Mouse (Mus musculus) spleen, adult 12 weeks (tissue): ENCODE measurements around the gene Tmem109.

Source experiments
- DNase-seq: peaks from one replicate; pipeline ENCODE4 v3.0.0; 2022; ENCODE audit warnings: low spot score

Gene Tmem109

DNA sequence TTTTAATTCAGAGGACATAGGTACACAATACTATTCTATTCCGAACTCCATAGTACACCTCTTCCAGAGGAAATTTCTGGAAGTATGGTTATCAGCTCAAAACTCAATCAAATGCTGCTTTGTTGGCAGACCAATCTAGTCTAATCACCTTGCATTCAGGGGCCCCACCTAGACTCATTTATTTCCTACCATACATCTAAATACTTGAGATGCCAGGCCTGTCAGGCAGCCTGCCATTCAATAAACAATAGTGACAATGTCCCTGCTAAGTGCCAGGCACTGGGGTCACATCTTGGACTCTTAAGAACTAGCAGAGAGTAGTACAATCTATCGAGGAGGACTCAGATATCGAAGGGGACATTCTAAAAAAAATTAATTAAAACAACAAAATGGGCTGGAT, 10.4 kb upstream of the Tmem109 start:
- DNase-seq: no peak

DNA sequence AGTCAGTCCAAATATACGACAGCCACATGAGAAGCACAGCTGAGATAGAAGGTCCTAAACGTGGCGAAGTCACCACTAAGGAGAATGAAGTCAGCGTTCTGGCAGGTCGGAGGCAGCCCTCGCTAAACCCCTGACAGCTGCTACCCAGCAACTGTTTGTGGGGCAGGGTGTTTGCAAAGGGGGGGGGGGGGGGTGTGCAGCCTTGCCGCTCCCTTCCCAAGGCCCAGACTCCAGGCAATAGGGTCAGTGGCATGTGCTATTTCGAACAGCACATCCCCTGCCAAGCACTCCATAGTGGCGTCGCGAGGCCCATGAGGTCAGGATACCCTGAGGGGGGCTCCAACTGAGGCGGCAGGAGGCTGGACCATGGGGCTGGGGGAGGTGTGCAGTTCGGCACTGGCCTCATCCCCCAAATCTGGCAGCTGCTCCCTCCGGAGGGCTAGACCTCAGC, 801 bp downstream of the Tmem109 start:
- DNase-seq: no peak

DNA sequence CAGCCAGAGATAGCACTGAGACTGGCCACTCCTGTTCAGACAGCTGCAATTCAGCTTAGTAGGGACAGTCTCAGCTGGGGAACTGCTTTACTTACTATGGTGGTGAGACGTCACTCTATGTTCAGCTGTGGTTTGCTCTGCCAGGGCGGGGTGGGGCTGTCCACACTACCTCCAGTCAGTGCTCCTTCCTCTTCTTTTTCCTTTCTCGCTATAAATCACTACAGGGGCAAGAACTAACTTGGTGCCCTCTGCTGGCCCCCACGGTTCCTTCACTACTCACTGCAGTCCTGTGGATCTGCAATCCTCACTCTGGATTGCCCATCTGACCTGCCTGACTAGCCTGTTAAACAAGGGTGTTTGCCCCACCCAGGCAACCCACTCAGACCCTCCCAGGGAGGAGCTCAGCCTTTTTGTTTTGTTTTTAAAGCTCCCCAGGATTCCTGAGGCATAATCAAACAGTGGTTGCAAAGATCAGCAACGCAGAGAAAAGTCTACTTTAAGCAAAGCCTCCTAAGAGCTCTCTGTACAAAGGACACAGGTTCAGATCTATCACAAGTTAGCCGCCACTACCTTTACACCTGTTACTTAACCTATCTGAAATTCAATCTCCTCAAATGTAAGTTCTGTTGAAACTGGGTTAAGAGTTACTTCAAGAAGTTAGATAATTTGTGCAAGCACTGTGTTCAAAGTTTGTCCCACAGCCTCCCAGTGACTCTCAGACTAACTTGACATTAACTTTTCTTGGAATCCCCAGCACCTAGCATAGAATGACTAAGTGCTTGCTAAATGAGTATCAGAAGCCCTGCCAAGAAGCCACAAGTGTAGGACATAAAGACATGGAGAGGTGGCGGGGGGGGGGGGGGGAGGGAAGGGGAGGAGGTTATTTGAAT, 1.5 kb downstream of the Tmem109 start:
- peak; percentile 46 for DNase-seq

DNA sequence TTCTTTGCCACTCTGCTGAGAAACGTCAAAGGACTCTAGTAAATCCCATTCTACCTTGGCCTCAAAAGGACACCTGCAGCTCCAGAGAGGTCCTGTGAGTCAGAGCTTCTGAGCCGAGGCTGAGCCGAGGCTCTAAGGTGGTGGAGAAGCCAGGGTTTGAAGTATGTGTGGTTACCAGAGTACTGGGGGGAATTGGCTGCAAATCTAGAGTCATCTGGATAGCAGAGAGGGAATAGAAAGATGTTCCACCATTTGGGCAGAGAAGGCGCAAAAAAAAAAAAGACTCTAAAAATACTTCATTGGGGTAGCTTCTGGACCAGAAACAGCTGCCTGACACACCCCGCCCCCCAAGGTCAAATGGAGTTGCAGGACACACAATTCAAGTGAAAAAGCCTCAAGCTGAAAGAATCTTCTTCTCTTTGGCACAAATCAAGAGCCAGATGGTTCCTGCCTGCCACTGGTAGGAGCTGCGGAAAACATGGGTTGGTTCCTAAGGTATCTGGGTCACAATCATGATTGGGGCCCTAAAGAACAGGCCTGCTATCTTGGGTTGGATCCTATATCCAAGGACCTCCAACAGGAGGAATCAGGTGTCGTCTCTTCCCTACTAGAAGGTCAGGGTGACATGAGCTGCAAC, 3.5 kb downstream of the Tmem109 start:
- no peak for DNase-seq

DNA sequence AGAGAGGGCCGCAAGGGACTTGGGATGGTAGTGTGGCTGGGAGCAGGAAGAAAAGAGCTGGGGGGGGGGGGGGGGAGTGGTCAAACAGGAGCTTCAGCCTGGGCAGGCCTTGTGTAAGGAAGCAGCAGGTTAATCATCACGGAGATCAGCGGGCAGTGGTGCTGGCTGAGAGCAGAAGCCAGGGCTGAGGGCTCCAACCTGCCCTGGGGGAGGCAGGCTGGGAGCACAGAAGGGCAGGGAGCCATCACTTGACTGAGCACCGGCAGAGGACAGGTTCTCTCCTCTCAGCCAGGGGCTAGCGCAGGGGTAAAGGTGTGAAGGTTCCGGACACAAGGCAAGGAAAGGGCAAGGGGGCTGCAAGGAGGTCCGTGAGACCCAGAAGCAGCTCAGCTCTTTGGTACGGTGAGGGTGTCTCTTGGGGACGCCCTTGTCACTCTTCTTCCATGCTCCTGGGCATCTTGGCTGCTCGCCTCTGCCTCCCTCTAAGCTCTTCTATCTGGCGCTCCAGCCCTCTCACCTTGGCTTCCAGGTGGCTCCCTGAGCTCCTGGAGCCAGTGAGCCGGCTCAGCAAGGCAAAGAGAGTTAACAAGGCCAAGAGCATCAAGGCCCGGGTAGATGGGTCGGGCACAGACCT, 10.4 kb downstream of the Tmem109 start:
- DNase-seq: no peak

DNA sequence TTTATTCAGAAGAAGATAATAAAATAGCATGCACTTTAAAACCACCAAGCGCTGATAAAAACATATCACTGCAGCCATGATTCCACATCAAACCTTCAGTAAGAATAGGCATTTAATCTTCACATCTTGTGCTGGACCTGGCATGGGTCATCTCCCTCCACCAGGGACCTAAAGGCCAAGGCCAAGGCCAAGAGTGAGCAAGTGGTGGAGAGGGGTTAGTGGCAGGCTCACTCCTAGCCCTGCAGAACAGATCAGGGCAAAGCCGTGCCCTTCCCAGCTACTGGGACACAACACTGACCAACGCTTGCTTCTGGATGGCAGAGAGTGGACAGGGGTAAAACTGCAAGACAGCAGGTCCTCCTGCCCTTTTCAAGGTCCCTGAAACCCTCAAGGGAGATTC, 11.1 kb downstream of the Tmem109 start:
- DNase-seq: no peak

DNA sequence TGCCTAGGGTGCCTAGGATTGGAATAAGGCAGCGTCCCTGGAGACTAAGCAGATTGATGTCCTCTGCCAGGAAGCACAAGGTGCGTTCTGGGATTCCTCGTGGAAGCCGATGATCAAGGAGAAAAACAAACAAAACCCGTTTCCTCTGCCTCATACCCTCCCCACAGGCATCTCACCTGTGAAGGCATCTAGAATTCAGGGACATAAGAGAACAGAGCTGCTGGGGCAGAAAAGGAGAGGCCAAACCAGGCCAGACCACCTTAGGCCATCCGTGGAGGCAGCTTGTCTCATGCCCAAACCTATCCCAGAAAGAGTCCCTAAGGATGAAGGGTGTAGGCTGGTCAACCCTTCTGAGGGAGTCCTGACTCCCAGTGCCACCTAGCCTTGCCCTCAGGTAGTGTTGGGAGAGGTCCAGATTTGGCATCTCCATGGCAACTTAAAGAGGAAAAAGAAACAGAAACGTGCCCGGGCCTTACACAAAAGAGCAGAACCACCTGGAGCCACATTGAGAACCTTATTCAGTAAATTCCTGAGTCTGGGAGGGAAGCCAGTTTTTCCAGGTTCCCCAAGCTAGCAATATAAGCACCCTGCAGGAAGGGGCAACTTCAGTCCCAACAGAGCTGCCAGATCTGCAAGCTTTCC, 11.8 kb downstream of the Tmem109 start, which contains the start of gene Tmem132a:
Tmem132a (minus strand) TSS at position 55 of the 642 bp plus-strand sequence.
- DNase-seq: no peak

DNA sequence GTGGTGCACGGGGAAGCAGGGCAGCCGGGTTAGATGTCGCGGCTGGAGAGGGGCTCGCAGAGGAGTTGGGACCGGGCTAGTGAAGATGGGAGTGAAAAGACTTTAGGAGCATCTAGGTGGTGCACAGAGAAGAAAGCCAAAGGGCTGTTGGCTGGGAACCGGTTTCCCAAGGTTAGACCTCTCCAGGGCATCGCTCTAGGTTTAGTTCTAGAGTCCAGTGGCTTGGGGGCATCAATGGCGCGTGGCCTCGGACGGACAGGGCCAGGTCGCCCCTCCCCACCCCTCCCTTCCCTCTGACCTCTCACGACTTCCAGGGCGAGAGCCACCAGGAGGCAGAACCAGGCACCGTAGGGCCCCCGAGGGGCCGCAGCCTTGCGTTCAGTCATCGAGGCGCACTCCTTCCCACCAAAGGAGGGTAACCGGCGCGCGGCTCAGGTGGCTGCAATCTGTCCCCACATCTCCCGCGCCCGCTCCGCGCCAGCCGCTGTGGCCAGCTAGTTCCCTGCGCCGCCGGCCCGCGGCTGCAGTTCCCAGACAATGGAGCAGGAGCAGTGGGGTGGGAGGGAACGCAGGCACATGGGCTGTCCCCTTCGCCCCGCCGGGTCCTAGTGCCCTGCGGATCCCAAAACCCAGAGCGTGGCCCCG, 12.4 kb downstream of the Tmem109 start:
- DNase-seq: no peak

DNA sequence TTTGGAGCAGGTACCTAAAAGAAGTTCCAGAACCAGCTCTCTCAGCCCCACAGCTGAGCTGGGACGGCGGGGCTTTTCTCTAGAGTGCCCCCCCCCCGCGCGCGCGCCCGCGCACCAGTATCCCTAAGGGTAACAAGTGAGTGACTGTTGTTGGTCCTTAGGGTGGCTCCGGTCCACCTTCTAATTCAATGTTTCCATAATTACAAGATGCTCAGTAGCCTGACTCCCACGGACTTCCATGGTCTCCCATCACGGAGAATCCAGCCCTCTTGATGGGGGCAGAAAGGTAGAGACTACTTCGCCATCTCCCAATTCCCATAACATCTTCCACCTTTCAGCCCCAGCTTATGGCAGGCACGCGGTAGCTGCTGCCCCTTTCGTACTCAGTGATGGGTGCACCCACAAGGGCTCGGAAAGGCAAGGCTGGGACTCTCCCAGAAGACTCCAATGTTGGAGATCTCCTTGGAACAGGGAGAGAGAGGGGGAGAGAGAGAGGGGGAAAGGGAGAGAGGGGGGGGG, 13.1 kb downstream of the Tmem109 start:
- no peak for DNase-seq

DNA sequence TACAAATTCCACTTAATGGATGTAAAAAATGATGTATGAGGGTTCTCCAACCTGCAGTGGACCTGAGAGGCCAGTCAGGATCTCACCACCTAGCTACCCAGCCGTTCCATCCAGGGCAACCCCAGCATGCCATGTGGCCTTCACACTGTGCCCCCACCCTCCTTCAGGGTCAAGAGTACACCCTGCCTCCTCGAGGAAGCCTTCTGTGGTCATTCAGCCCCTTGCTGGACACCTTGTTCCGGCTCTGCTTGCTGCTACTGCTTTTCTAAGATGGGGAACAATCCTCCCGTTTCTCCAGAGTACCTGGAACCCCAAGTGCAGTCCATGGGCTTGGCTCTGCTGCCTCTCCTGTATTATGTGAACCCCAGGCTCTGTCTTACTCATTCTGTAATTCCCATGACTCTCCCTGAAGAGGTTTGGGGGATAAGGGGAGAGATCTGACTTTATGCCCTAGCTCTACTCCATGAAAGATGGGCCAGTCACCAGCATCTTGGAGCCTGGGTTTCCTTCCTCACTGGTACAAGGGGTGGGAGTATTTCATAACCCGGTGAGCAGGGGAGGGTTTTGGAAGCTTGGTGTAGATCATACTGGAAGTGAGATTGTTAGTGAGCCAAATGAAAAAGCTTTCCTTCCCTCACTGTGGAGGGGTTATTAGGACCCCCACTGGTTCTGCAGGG, 13.7 kb downstream of the Tmem109 start:
- DNase-seq: no peak

DNA sequence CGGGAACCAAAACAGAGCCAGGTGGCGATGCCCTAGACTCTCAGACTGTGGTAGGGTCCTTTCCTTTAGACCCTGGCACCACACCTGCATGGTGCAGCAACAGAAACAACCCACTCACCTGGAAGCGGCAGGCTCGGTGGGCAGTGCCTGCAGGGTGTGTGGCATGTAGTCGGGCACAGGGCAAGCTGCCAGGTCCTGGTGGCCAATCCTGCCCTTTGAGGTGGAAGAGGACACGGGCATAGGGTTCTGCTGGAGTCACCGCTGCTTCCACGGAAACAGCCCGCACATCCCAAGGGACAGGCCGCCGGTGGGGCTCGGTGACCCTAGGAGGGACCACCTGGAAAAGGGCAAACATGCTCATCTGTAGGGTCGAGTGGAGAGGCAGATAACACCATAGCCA, 15.4 kb downstream of the Tmem109 start:
- no peak for DNase-seq

DNA sequence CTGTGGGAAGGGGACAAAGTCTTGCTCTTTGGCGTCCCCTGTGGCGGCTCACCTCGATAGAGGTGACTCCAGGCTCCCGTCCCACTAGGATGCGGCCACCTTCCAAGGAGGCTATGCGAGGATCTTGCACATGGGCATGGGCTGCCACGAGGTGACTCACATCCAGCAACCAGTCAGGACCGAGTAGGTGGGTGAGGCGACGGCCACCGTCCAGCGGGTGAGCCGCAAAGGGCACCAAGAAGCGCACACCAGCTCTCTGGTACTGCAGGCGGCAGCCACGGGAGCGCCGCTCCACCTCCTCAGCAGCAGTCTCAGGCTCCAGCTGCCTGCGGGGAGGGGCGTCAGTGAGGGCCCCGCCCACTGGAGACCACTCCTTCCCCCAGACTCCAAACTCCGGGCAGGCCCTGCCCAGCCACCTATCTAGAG, 21.7 kb downstream of the Tmem109 start:
- no peak for DNase-seq

DNA sequence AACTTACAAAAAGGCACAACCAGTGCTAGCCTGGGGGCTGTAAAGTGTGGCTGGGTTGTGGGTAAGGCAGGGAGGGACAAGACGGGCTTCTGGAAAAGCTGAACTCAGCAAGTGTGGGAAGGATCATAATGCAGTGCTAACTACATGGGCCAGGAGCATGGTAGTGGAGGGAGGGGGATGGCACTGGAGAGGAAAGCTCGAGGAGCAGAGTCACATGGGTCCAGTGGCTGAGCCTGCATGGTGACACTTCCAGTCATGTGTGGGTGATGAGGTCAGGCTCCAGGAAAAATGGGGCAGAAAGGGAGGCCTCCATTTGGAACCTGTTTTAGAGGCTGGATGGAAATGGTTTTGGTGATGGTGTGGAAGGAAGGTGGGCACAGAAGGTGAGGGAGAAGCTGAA, 25.3 kb downstream of the Tmem109 start:
- DNase-seq: no peak

DNA sequence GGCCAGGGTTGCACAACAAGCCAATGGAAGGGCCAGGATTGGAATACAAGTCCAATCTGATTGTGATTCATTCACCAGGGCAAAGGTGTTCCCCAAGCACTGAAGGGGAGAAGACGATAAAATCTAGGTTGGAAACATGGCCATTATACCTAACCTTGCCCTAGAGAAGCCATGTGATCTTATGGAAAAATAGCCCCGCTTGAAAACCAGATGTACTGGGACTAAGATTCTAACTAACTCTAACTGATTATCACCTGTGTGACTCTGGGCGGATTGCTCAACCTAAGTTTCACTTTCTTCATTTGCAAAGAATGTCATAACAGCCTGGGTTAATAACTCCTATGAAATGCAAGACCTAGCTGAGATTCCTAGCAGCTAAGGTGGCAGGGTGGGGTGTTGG, 26.4 kb downstream of the Tmem109 start:
- no peak for DNase-seq

DNA sequence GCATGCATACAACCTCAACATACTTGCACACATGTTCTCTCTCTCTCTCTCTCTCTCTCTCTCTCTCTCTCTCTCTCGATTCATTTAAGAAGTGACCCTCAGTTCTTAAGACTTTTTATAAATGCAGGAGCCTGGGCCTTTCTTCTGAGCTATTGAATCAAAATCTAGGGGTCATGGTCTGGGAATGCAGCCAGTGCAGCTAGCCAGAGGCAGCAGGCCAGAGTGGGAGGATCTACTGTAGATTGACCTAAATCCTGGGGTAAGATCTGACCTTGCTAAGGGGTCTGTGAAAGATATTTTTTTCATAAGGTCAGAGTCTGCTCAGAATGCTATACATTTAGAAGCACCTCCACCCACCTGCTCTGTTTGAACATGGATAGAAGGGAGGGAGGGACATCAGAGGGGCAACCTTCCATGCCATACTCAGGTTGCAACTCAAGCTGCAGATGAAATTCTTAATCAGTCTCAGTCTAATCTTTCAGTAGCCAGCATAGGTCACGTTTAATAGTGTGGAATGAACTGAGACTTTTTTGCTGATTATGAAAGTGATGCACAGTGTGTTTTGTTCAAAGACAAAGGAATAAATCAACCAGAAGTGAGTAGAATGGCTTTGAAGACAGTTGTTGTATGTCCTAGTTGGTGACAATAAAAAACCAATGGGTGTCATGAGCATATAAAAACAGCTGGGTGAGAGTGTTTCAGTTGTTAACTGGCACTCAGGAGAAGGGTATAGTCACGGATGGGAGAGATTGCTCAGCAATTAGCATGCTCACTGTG, 34.3 kb downstream of the Tmem109 start:
- DNase-seq: no peak

DNA sequence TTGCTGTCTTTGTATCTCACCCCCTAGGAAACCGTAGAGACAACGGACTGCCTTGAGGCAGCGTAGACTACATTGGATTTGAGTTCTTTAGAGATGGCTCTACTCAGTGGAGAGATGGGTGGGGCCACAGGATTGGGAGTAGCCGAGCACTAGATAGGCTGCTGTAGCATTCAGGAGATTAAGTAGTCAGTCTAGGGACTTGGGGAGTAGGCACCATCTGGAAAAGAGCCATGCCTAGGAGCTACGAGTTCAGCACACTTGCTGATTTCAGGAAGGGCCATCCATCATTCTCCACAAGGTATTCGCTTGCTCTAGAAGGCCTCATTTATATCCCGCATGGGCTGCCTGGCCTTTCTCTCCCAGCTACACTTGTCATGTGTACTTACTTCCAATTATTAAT, 35.7 kb downstream of the Tmem109 start:
- no peak for DNase-seq

DNA sequence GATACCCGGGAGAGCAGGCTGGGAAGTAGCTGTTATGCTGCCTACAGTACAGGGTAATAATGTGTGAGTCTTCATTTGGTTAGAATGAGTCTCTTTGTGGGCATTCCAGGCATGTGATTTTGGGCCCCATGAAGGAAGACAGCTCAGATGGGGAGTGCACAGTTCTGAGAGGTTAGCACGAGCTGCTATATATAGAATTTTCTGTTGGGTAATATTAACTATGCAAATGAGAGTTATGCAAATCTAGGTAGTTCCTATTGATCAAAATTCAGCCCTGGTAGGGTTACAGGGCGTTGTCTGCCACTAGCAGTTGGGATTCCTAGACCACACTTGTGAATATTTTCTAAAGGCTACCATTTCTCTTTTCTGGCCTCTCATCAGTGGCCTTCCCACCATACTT, 36.3 kb downstream of the Tmem109 start:
- no peak for DNase-seq

DNA sequence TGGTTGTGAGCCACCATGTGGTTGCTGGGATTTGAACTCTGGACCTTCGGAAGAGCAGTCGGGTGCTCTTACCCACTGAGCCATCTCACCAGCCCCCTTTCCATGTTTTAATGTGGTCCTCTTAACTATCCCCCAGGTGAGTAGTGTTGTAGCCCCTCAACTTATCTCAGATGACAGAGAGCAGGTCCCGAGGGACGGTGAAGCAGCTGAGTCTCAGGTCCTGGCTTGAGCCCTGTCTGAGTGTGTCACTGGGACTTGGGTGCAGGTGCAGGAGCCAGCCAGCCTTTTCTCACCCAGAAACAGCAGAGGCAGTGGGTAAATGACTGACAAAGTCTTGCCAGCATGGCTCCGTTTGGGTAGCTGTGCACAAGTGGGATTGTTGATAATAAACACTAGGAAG, 37.6 kb downstream of the Tmem109 start:
- DNase-seq: no peak

DNA sequence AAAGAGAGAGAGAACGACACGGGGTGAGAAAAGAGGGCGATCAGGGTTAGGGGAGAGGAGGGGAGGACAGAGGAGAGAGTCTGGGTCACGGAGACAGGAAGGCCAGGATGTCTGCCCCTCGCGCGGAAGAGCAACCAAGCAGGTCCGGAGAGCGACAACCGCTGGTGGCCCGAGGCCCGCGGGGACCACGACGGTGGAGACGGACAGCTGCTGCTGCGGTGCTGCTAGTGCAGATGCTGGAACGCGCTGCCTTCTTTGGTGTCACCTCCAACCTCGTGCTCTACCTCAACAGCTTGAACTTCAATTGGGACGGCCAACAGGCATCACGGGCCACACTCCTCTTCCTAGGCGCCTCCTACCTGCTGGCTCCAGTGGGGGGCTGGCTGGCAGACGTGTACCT, 38.9 kb downstream of the Tmem109 start:
- peak; percentile 18 for DNase-seq
